Mouse (Mus musculus) MEL (cell line): Measurements from ENCODE around the gene Cops7a. TPM values are rescaled to one million over a fixed set of nuclear protein-coding genes. Genes with fewer than 3 reads are reported as not detected.
A peak's percentile ranks its signal among the peaks of the same experiment; 100 is the strongest.

ENCODE experiments used
- DNase-seq: peaks from one replicate; pipeline ENCODE4 v3.0.0; 2011; ENCODE audit warnings: low read depth, low spot score
- H3K27ac ChIP-seq: 2 replicates; pipeline ENCODE4 v1.5.1; 2012; ENCODE audit warnings: low read depth, mild to moderate bottlenecking, control low read depth, low read length, moderate library complexity; ENCODE audit not compliant: control insufficient read depth
- H3K27me3 ChIP-seq, 2 experiments: fragments of 150-350 bp in 1 of 2; sonication (generic) in 1 of 2; 2 replicates each; pipeline ENCODE4 v1.6.1; 2012; ENCODE audit warnings: low read length in 2 of 2, mild to moderate bottlenecking in 2 of 2, improper control_type of control experiment in 1 of 2, moderate library complexity in 1 of 2; ENCODE audit not compliant: insufficient read depth in 2 of 2, control insufficient read depth in 1 of 2
- H3K36me3 ChIP-seq, 2 experiments: 2 replicates each; pipeline ENCODE4 v1.6.1; 2012 to 2014; ENCODE audit warnings: low read length in 2 of 2, improper control_type of control experiment in 1 of 2, inconsistent platforms in 1 of 2, mild to moderate bottlenecking in 1 of 2; ENCODE audit not compliant: insufficient read depth in 2 of 2, control insufficient read depth in 1 of 2
- H3K4me1 ChIP-seq, 2 experiments: fragments of 150-350 bp in 1 of 2; sonication (generic) in 1 of 2; 2 replicates each; pipeline ENCODE4 v1.6.1; 2012; ENCODE audit warnings: low read length in 2 of 2, improper control_type of control experiment in 1 of 2, mild to moderate bottlenecking in 1 of 2; ENCODE audit not compliant: insufficient read depth in 2 of 2, control insufficient read depth in 1 of 2
- H3K4me3 ChIP-seq, 2 experiments: fragments of 150-350 bp in 1 of 2; sonication (generic) in 1 of 2; 2 replicates each; pipeline ENCODE4 v1.5.1; 2012; ENCODE audit warnings: low read depth in 2 of 2, low read length in 2 of 2, mild to moderate bottlenecking in 2 of 2, moderate library complexity in 2 of 2, control low read depth in 1 of 2, improper control_type of control experiment in 1 of 2; ENCODE audit not compliant: control insufficient read depth in 1 of 2, insufficient read depth in 1 of 2
- H3K79me2 ChIP-seq: 2 replicates; pipeline ENCODE4 v1.6.1; 2012; ENCODE audit warnings: mild to moderate bottlenecking, low read length, moderate library complexity; ENCODE audit not compliant: control insufficient read depth, poor library complexity, insufficient read depth
- H3K9ac ChIP-seq: 2 replicates; pipeline ENCODE4 v1.6.1; 2012; ENCODE audit warnings: low read depth, mild to moderate bottlenecking, control low read depth, low read length, moderate library complexity; ENCODE audit not compliant: control insufficient read depth, poor library complexity, severe bottlenecking
- H3K9me3 ChIP-seq: fragments of 150-350 bp; sonication (generic); replicated peaks from 2 replicates; pipeline ENCODE4 v1.6.1; 2012; ENCODE audit warnings: mild to moderate bottlenecking, low read length, improper control_type of control experiment, moderate library complexity; ENCODE audit not compliant: insufficient read depth
- BHLHE40 ChIP-seq: IDR thresholded peaks from 2 replicates; pipeline ENCODE4 v1.6.1; 2012; ENCODE audit warnings: low read depth, mild to moderate bottlenecking, inconsistent platforms, low read length, improper control_type of control experiment, borderline replicate concordance
- CTCF ChIP-seq, 3 experiments: IDR thresholded peaks in 2 of 3; conservative IDR thresholded peaks in 1 of 3; 2 replicates each; pipeline ENCODE4 v1.5.1; 2011 to 2012; ENCODE audit warnings: low read length in 3 of 3, low read depth in 2 of 3, mild to moderate bottlenecking in 2 of 3, improper control_type of control experiment in 1 of 3, inconsistent platforms in 1 of 3, mixed read lengths in 1 of 3, moderate library complexity in 1 of 3; ENCODE audit not compliant: control insufficient read depth in 1 of 3, insufficient read depth in 1 of 3, poor library complexity in 1 of 3, severe bottlenecking in 1 of 3
- ELF1 ChIP-seq: IDR thresholded peaks from 2 replicates; pipeline ENCODE4 v1.6.1; 2014; ENCODE audit warnings: low read depth, mild to moderate bottlenecking, inconsistent platforms, low read length, improper control_type of control experiment, moderate library complexity
- ETS1 ChIP-seq: IDR thresholded peaks from 2 replicates; pipeline ENCODE4 v1.6.1; 2012; ENCODE audit warnings: low read depth, mild to moderate bottlenecking, inconsistent platforms, low read length, improper control_type of control experiment, moderate library complexity
- GABPA ChIP-seq: IDR thresholded peaks from 2 replicates; pipeline ENCODE4 v1.6.1; 2012; ENCODE audit warnings: low read depth, mild to moderate bottlenecking, inconsistent platforms, low read length, improper control_type of control experiment, moderate library complexity
- GATA1 ChIP-seq: IDR thresholded peaks from 2 replicates; pipeline ENCODE4 v1.6.1; 2011; ENCODE audit warnings: low read depth, low read length, improper control_type of control experiment
- HCFC1 ChIP-seq: IDR thresholded peaks from 2 replicates; pipeline ENCODE4 v1.6.1; 2012; ENCODE audit warnings: low read depth, mild to moderate bottlenecking, inconsistent platforms, low read length, improper control_type of control experiment, moderate library complexity
- JUND ChIP-seq: IDR thresholded peaks from 2 replicates; pipeline ENCODE4 v1.6.1; 2011; ENCODE audit warnings: low read depth, mild to moderate bottlenecking, improper control_type of control experiment, low read length
- KAT2A ChIP-seq: conservative IDR thresholded peaks from 2 replicates; pipeline ENCODE4 v1.6.1; 2012; ENCODE audit warnings: low read depth, low read length, improper control_type of control experiment, inconsistent platforms
- MAZ ChIP-seq: IDR thresholded peaks from 2 replicates; pipeline ENCODE4 v1.6.1; 2012; ENCODE audit warnings: low read depth, mild to moderate bottlenecking, inconsistent platforms, low read length, improper control_type of control experiment
- MYC ChIP-seq: IDR thresholded peaks from 2 replicates; pipeline ENCODE4 v1.6.1; 2011; ENCODE audit warnings: low read depth, mild to moderate bottlenecking, low read length, improper control_type of control experiment, moderate library complexity
- NRF1 ChIP-seq: IDR thresholded peaks from 2 replicates; pipeline ENCODE4 v1.6.1; 2014; ENCODE audit warnings: low read depth, mild to moderate bottlenecking, inconsistent platforms, low read length, improper control_type of control experiment, moderate library complexity; ENCODE audit not compliant: poor library complexity, insufficient read depth, severe bottlenecking
- POLR2A ChIP-seq, 2 experiments: IDR thresholded peaks; 2 replicates each; pipeline ENCODE4 v1.6.1; 2011 to 2012; ENCODE audit warnings: low read length in 2 of 2, mild to moderate bottlenecking in 2 of 2, control low read depth in 1 of 2, improper control_type of control experiment in 1 of 2, low read depth in 1 of 2, moderate library complexity in 1 of 2; ENCODE audit not compliant: control insufficient read depth in 1 of 2, insufficient read depth in 1 of 2, poor library complexity in 1 of 2
- POLR2AphosphoS5 ChIP-seq: IDR thresholded peaks from 2 replicates; pipeline ENCODE4 v1.6.1; 2012; ENCODE audit warnings: low read depth, borderline replicate concordance, mild to moderate bottlenecking, inconsistent platforms, low read length, moderate library complexity, mixed read lengths
- RAD21 ChIP-seq: IDR thresholded peaks from 2 replicates; pipeline ENCODE4 v1.6.1; 2011; ENCODE audit warnings: mild to moderate bottlenecking, low read depth, low read length, improper control_type of control experiment
- RCOR1 ChIP-seq: IDR thresholded peaks from 2 replicates; pipeline ENCODE4 v1.6.1; 2012; ENCODE audit warnings: low read depth, mild to moderate bottlenecking, inconsistent platforms, low read length, improper control_type of control experiment
- SMC3 ChIP-seq: IDR thresholded peaks from 2 replicates; pipeline ENCODE4 v1.6.1; 2011; ENCODE audit warnings: low read depth, low read length, improper control_type of control experiment
- TAL1 ChIP-seq: IDR thresholded peaks from 2 replicates; pipeline ENCODE4 v1.6.1; 2012; ENCODE audit warnings: mild to moderate bottlenecking, inconsistent platforms, low read length, moderate library complexity, mixed read lengths
- TBP ChIP-seq: IDR thresholded peaks from 2 replicates; pipeline ENCODE4 v1.8.0; 2011; ENCODE audit warnings: low read depth, low read length, improper control_type of control experiment
- TCF12 ChIP-seq: IDR thresholded peaks from 2 replicates; pipeline ENCODE4 v1.6.1; 2014; ENCODE audit warnings: low read depth, mild to moderate bottlenecking, inconsistent platforms, low read length, improper control_type of control experiment, moderate library complexity
- USF1 ChIP-seq: IDR thresholded peaks from 2 replicates; pipeline ENCODE4 v1.6.1; 2014; ENCODE audit warnings: low read depth, mild to moderate bottlenecking, inconsistent platforms, low read length, improper control_type of control experiment, moderate library complexity
- ZC3H11A ChIP-seq: IDR thresholded peaks from 2 replicates; pipeline ENCODE4 v1.6.1; 2012; ENCODE audit warnings: low read depth, mild to moderate bottlenecking, inconsistent platforms, low read length, improper control_type of control experiment
- ZMIZ1 ChIP-seq: IDR thresholded peaks from 2 replicates; pipeline ENCODE4 v1.6.1; 2012; ENCODE audit warnings: low read depth, mild to moderate bottlenecking, inconsistent platforms, low read length, improper control_type of control experiment, moderate library complexity
- ZNF384 ChIP-seq: IDR thresholded peaks from 2 replicates; pipeline ENCODE4 v1.6.1; 2012; ENCODE audit warnings: low read depth, mild to moderate bottlenecking, inconsistent platforms, low read length, improper control_type of control experiment
- polyA plus RNA-seq, 2 experiments: library from polyadenylated mRNA; stranded (reverse) in 1 of 2; unstranded in 1 of 2; fragments of >175 nt in 1 of 2; fragments of >200 nt in 1 of 2; gene quantifications; 2 replicates each; pipeline versions ENCODE4 v1.2.1 to v1.2.4; 2012; ENCODE audit warnings: low replicate concordance in 2 of 2, low read depth in 1 of 2; ENCODE audit not compliant: insufficient read length in 2 of 2, insufficient read depth in 1 of 2, missing spikeins in 1 of 2
- total RNA-seq: library from RNA; depleted of rRNA; stranded (reverse); fragments of 300-350 nt; gene quantifications from 2 replicates; pipeline ENCODE4 v1.2.3, GENCODE M21; 2012

Cops7a gene
- total and polyA plus RNA-seq, 3 experiments: 85.0 to 150 TPM; not detected in 1

DNA sequence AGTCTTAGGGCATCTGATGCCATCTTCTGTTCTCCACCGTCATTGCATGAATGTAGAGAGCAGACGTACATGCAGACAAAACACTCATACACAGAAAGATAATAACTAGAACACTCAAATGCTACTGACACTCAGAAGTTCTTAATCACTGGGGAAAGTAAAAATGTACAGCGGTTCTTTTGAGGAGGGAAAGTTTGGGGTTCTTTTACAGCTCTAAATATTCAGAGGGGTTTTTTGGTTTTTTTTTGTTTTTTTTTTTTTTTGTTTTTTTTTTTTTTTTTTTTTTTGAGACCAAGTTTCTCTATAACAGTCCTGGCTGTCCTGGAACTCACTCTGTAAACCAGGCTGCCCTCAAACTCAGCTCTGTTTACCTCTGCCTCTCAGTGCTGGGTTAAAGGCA lies 32.2 kb downstream of the Cops7a start:
- Histone ChIP-seq H3K27ac (no peak overlapping the region), H3K9me3 (no peaks in the 10 kb centered on the region), H3K36me3 (peaks cover 2 to 5% of the 10 kb centered on the region in 2 experiments; a peak in 2 of 4 replicates), H3K79me2 (peaks cover 14% of the 10 kb centered on the region), H3K4me1 (peaks cover 6 to 12% of the 10 kb centered on the region in 2 experiments), H3K27me3 (no peaks in the 10 kb centered on the region), H3K9ac (no peak overlapping the region), H3K4me3 (no peak overlapping the region)
- TF ChIP-seq SMC3: peak; percentile 8; the same call in 1 of the 2 replicates
- peak; percentile 58 for TF ChIP-seq ZNF384
- TF ChIP-seq ETS1: no peak
- DNase-seq: no peak

DNA sequence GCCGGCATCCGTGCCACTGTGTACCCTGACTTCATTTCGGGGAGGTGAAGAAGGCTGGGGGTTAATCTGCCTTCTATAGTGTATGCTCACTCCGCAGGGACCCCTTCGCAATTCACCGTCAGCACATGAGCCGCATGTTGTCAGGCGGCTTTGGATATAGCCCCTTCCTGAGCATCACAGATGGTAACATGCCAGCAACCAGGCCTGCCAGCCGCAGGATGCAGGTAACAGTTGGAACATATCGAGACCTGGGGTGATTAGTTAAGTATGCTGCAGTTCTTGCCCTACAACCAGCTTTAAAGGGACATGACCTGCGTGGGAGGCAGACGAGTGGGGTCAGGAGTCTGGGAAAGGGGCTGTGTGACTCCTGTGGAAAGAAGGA lies 33.0 kb downstream of the Cops7a start:
- no peak for DNase-seq
- H3K36me3 ChIP-seq: peaks cover 2 to 5% of the 10 kb centered on the region in 2 experiments; a peak in 2 of 4 replicates
- TF ChIP-seq ZMIZ1 (0 out of 2 replicates have a peak, but pooled peaks have one; percentile 30), USF1 (no peak)
- no peaks in the 10 kb centered on the region for H3K9me3 ChIP-seq
- peaks cover 6 to 12% of the 10 kb centered on the region in 2 experiments for H3K4me1 ChIP-seq
- peak overlapping the region; percentile 86 to 98 for H3K4me3 ChIP-seq
- no peak overlapping the region for H3K27ac ChIP-seq
- no peaks in the 10 kb centered on the region for H3K27me3 ChIP-seq
- H3K79me2 ChIP-seq: peaks cover 14% of the 10 kb centered on the region
- H3K9ac ChIP-seq: peak overlapping the region; percentile 84

DNA sequence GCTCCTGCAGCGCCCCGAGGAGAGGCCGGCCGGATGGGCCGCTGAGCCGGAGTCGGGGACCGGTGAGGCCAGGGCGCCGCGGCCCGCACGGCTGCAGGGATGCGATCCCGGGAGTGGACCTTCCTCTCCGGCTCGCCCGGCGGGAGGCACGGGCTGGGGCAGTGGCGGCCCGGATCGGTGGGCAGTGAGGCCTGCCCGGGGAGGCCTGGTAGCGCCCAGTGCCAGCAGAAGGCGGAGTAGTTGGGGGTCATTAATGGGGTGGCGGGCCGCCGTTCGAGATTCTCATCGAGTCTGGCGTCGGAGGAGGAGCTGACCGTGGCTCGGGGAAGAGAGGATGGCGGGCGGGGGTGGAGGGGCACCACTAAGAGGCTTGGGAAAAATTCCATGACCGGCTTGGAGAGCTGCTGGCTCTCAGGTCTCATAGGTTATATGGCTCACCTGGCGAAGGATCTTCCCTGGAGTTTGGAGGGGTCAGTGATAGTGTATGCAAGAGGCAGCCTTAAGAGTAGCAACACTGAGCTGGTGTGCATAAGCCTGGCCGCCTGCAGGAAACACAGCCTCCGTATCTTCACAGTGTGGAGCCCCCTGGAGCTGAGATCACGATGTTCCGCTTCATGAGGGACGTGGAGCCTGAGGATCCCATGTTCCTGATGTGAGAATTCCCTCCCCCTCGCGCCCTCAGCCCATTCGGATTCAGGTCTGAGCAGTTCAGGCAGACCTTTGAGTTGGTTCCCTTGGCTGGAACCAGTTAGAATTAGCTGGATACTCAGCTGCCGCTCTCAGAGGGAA lies 33.6 kb downstream of the Cops7a start:
- Histone ChIP-seq H3K36me3 (peaks cover 2 to 5% of the 10 kb centered on the region in 2 experiments; a peak in 2 of 4 replicates), H3K27ac (peak overlapping the region; percentile 47), H3K4me3 (peak overlapping the region; percentile 86 to 98), H3K9ac (peak overlapping the region; percentile 84), H3K27me3 (no peaks in the 10 kb centered on the region), H3K9me3 (no peaks in the 10 kb centered on the region), H3K4me1 (peaks cover 6 to 12% of the 10 kb centered on the region in 2 experiments), H3K79me2 (peaks cover 14% of the 10 kb centered on the region)
- DNase-seq: peak; percentile 64
- no peak for TF ChIP-seq USF1
- TF ChIP-seq ETS1: no peak
- TF ChIP-seq SMC3: 0 out of 2 replicates have a peak, but pooled peaks have one; percentile 7
- peak in 1 of 2 experiments; percentile 1; a peak in 1 of 4 replicates for TF ChIP-seq POLR2A (IDR thresholded peaks at IDR 0.05; ENCODE audit: control insufficient read depth in 1 of 2, insufficient read depth in 1 of 2, low read depth in 1 of 2, low read length in 2 of 2, poor library complexity in 1 of 2)
- no peak for TF ChIP-seq NRF1
- TF ChIP-seq TAL1: no peak
- TF ChIP-seq HCFC1: no peak; the same call in 1 of the 2 replicates
- no peak for TF ChIP-seq MYC
- TF ChIP-seq ELF1: no peak
- no peak for TF ChIP-seq TCF12
- no peak for TF ChIP-seq KAT2A
- no peak for TF ChIP-seq ZNF384
- no peak for TF ChIP-seq RCOR1
- no peak for TF ChIP-seq POLR2AphosphoS5
- no peak for TF ChIP-seq JUND
- no peak for TF ChIP-seq BHLHE40
- no peak for TF ChIP-seq ZC3H11A
- TF ChIP-seq CTCF (IDR thresholded peaks at IDR 0.05 in 2 of 3, conservative IDR thresholded peaks at IDR 0.05 in 1 of 3; ENCODE audit: control insufficient read depth in 1 of 3, insufficient read depth in 1 of 3, low read depth in 2 of 3, low read length in 3 of 3, poor library complexity in 1 of 3, severe bottlenecking in 1 of 3): peak in 1 of 3 experiments; percentile 17; a peak in 1 of 6 replicates
- no peak for TF ChIP-seq GATA1
- no peak for TF ChIP-seq MAZ
- TF ChIP-seq GABPA: no peak
- TF ChIP-seq TBP: no peak
- no peak for TF ChIP-seq RAD21
